9 mouse cellular contexts compared by ENCODE assay signal in the genomic region with DNA sequence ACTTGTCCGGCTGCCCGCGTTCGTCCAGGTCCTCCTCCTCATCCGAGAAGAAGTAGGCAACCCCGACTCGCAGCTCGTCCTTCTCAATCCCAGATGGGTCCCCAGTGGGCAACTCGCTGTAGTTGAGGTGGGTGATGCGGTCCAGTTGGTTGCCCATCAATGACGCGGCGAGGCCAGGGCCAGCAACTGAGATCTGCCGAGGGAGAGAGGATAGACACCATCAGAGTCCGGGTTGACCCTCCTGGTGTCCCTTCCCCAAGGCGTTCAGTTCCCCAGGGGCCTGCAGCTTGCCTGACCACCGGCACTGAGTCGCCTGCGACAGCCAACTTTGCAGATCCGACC. TPM values are rescaled to one million over a fixed set of nuclear protein-coding genes. Genes with fewer than 3 reads are reported as not detected.
A peak's percentile ranks its signal among the peaks of the same experiment; 100 is the strongest.
DNase-seq lines count a peak whose midpoint lies in the region; ATAC-seq lines count a peak whose summit lies in the region.
"Had no signal": no experiment of that assay in that cellular context is flagged by ENCODE, and none has a peak within 500 bp of the region (broad histone marks: within the 10 kb centered on the region; RNA-seq: fewer than 3 reads in every experiment).

No protein-coding gene starts in this region.

- H3K36me3 ChIP-seq in intestine, embryonic 14.5 days (ENCODE audit: control insufficient read depth, insufficient read depth, low read length): no peaks in the 10 kb centered on the region
- no peaks in the 10 kb centered on the region for H3K36me3 ChIP-seq in liver, embryonic 16.5 days (ENCODE audit: control insufficient read depth, insufficient read depth)

- DNase-seq in cerebellum, adult 9-11 months: peak; percentile 32
- DNase-seq in cerebellum, postnatal 36 days: no peak
- peak; percentile 10 for DNase-seq in urinary bladder, postnatal 10 days (ENCODE audit: low spot score)
- no peak for DNase-seq in urinary bladder, adult 2 months (ENCODE audit: low spot score)
- no peak for DNase-seq in intestine, embryonic 14.5 days (ENCODE audit: low spot score)
- peak; percentile 30 for DNase-seq in right cerebral cortex, postnatal 4 days
- no peak for DNase-seq in B cell, adult 2 months

- H3K27me3 ChIP-seq in intestine, embryonic 14.5 days (replicated peaks; ENCODE audit: control insufficient read depth, insufficient read depth, low read length): peaks cover 36% of the 10 kb centered on the region
- peaks cover 35% of the 10 kb centered on the region for H3K27me3 ChIP-seq in liver, embryonic 16.5 days (ENCODE audit: control insufficient read depth, insufficient read depth, low read depth, low read length)

- no peak overlapping the region for H3K9ac ChIP-seq in intestine, embryonic 14.5 days (ENCODE audit: low read length)
- no peak overlapping the region for H3K9ac ChIP-seq in liver, embryonic 16.5 days (ENCODE audit: low read depth, low read length)

- ATAC-seq in intestine, embryonic 14.5 days (replicated peaks; ENCODE audit: low FRiP score, low TSS enrichment, low read depth): no peak
- ATAC-seq in liver, embryonic 16.5 days (ENCODE audit: low read depth): no peak

- no peak overlapping the region for H3K27ac ChIP-seq in intestine, embryonic 14.5 days (ENCODE audit: low read depth)
- no peak overlapping the region for H3K27ac ChIP-seq in liver, embryonic 16.5 days (ENCODE audit: low read length)

- H3K4me1 ChIP-seq in intestine, embryonic 14.5 days (replicated peaks; ENCODE audit: control insufficient read depth, insufficient read depth, low read length): peaks cover 14% of the 10 kb centered on the region; the same call in 1 of the 2 replicates
- no peaks in the 10 kb centered on the region for H3K4me1 ChIP-seq in liver, embryonic 16.5 days (ENCODE audit: control insufficient read depth, low read depth, low read length)

- H3K9me3 ChIP-seq in intestine, embryonic 14.5 days (ENCODE audit: control insufficient read depth, low read length): no peaks in the 10 kb centered on the region
- no peaks in the 10 kb centered on the region for H3K9me3 ChIP-seq in liver, embryonic 16.5 days (replicated peaks; ENCODE audit: control insufficient read depth, low read length)

- H3K4me3 ChIP-seq in intestine, embryonic 14.5 days (ENCODE audit: low read depth, low read length): peak overlapping the region; percentile 50
- peak overlapping the region; percentile 34 for H3K4me3 ChIP-seq in liver, embryonic 16.5 days (ENCODE audit: low read depth, low read length)

- peak overlapping the region; percentile 77 for H3K4me2 ChIP-seq in intestine, embryonic 14.5 days (ENCODE audit: low read length)
- H3K4me2 ChIP-seq in liver, embryonic 16.5 days (ENCODE audit: low read depth, low read length): peak overlapping the region; percentile 58

- WGBS in intestine, embryonic 14.5 days: 3% methylated on average over 20 of the region's 20 CpGs
- 5% methylated on average over 20 of the region's 20 CpGs for WGBS in liver, embryonic 16.5 days (ENCODE audit: insufficient replicate concordance)

RNA-seq across cellular contexts. Expression of gene Fam84a, which starts 1.3 kb away (rescaled TPM):
- 23.6 and 29.2 TPM in 2 replicates for polyA plus RNA-seq in urinary bladder, adult 2 months (2012; rRNA removed)
- 5.5 and 5.7 TPM in 2 replicates for polyA plus RNA-seq in intestine, embryonic 14.5 days (2014; fragmentation: Nextera tagmentation; extraction: Ambion mirVana)
- 1.4 and 1.7 TPM in 2 replicates for polyA plus RNA-seq in liver, embryonic 16.5 days (2015; fragmentation: Nextera tagmentation; extraction: Ambion mirVana)
- polyA plus RNA-seq: erythroblast, embryonic 14.5 days had no signal

Comparison
In these comparisons a context has a peak if more than half of its experiments do, and no peak if none do; other contexts are left out.
1. DNase-seq: peak in cerebellum, adult 9-11 months (single experiment), urinary bladder, postnatal 10 days (single experiment) and right cerebral cortex, postnatal 4 days (single experiment); none in cerebellum, postnatal 36 days (0 of 2), urinary bladder, adult 2 months (single experiment), intestine, embryonic 14.5 days (single experiment) and B cell, adult 2 months (0 of 2).